Mouse (Mus musculus) thymus, postnatal 10 days (tissue): ENCODE data around the gene Klk9.
A peak's percentile ranks its signal among the peaks of the same experiment; 100 is the strongest.

Source experiments
- DNase-seq, 2 experiments: peaks; one replicate each; pipeline ENCODE4 v3.0.0; 2021; ENCODE audit warnings: low spot score in 2 of 2

Gene Klk9

GRCm38 (mm10) chr7:43791591-43791990, at the start of gene Klk9:
TSS of gene Klk9 (plus strand) at chr7:43791891.
- no peak for DNase-seq

- no peak for DNase-seq
Observed at GRCm38 (mm10) chr7:43747788-43748187, 43.9 kb upstream of the Klk9 start.

GRCm38 (mm10) chr7:43752806-43753205, 38.9 kb upstream of the Klk9 start:
- no peak for DNase-seq

- DNase-seq, result no peak
Observed at GRCm38 (mm10) chr7:43766484-43766883, 25.2 kb upstream of the Klk9 start.

GRCm38 (mm10) chr7:43768597-43768996, 23.1 kb upstream of the Klk9 start, which contains the start of gene Klk12:
TSS of gene Klk12 (plus strand) at chr7:43768897.
- no peak for DNase-seq

- no peak for DNase-seq
Observed at GRCm38 (mm10) chr7:43769636-43770035, 22.1 kb upstream of the Klk9 start.

- DNase-seq, result no peak
Observed at GRCm38 (mm10) chr7:43770701-43771100, 21.0 kb upstream of the Klk9 start.

GRCm38 (mm10) chr7:43771916-43772315, 19.8 kb upstream of the Klk9 start:
- DNase-seq, result no peak

- no peak for DNase-seq
Observed at GRCm38 (mm10) chr7:43772901-43773300, 18.8 kb upstream of the Klk9 start.

GRCm38 (mm10) chr7:43774364-43774763, 17.3 kb upstream of the Klk9 start, which contains the start of gene Klk11:
TSS of gene Klk11 (plus strand) at chr7:43774604.
- DNase-seq, result no peak

- no peak for DNase-seq
Observed at GRCm38 (mm10) chr7:43774802-43775201, 16.9 kb upstream of the Klk9 start.

- peak in 1 of 2 experiments; percentile 1 for DNase-seq
Observed at GRCm38 (mm10) chr7:43775311-43776057, 16.2 kb upstream of the Klk9 start.

- DNase-seq, result no peak
Observed at GRCm38 (mm10) chr7:43776506-43776905, 15.2 kb upstream of the Klk9 start.

- no peak for DNase-seq
Observed at GRCm38 (mm10) chr7:43777423-43777822, 14.3 kb upstream of the Klk9 start.

- DNase-seq, result no peak
Observed at GRCm38 (mm10) chr7:43778176-43778970, 13.3 kb upstream of the Klk9 start.

GRCm38 (mm10) chr7:43780241-43780640, 11.4 kb upstream of the Klk9 start:
- no peak for DNase-seq

GRCm38 (mm10) chr7:43780746-43781145, 10.9 kb upstream of the Klk9 start, which contains the start of gene Klk10:
TSS of gene Klk10 (plus strand) at chr7:43781035.
- DNase-seq, result no peak

- no peak for DNase-seq
Observed at GRCm38 (mm10) chr7:43781541-43781940, 10.2 kb upstream of the Klk9 start.

GRCm38 (mm10) chr7:43782275-43783265, 9.1 kb upstream of the Klk9 start:
- peak; percentile 20 to 71 for DNase-seq

- DNase-seq, result no peak
Observed at GRCm38 (mm10) chr7:43785286-43785685, 6.4 kb upstream of the Klk9 start.

- no peak for DNase-seq
Observed at GRCm38 (mm10) chr7:43788096-43788495, 3.6 kb upstream of the Klk9 start.

GRCm38 (mm10) chr7:43789295-43789694, 2.4 kb upstream of the Klk9 start:
- no peak for DNase-seq
